Mouse (Mus musculus) left cerebral cortex, postnatal 25 days (tissue): Measurements from ENCODE around the gene Agl. TPM values are rescaled to one million over a fixed set of nuclear protein-coding genes. Genes with fewer than 3 reads are reported as not detected.

Experiments
- DNase-seq, 2 experiments: peaks; one replicate each; pipeline ENCODE4 v3.0.0; 2022; ENCODE audit warnings: low spot score in 2 of 2, mixed read lengths in 1 of 2
- intact Hi-C: fragments of 180-260 bp; cut with DNase I; formaldehyde crosslinking; loops from one replicate; pipeline ENCODE4 v1.15.1; 2025
- total RNA-seq, 2 experiments: library from RNA; stranded (reverse); gene quantifications; 2 replicates each; pipeline ENCODE4 v1.2.3; 2021

The Agl gene
- total RNA-seq, 2 experiments from 2014 or later = 23.7 to 24.6 TPM

DNA sequence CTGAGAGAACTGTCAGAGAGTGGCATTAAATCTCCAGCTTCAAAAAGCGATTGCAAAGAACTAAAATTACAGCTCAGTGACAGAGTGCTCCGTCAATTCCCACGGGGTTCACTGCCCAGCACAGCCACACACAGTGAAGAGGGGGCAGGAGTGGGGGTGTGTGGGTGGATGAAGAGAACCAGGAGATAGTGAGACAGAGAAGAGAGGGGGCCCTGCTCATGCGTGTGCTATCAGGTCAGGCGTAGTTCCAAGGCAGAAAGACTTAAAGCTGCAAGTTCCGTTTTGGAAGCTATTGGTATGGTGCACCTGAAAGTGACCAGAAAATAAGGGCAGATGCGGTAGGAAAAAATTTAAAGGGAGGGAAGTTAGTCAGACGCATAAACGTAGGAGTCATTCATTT, 97.0 kb downstream of the Agl start:
- intact Hi-C loops = no loop called here
- DNase-seq = no peak

DNA sequence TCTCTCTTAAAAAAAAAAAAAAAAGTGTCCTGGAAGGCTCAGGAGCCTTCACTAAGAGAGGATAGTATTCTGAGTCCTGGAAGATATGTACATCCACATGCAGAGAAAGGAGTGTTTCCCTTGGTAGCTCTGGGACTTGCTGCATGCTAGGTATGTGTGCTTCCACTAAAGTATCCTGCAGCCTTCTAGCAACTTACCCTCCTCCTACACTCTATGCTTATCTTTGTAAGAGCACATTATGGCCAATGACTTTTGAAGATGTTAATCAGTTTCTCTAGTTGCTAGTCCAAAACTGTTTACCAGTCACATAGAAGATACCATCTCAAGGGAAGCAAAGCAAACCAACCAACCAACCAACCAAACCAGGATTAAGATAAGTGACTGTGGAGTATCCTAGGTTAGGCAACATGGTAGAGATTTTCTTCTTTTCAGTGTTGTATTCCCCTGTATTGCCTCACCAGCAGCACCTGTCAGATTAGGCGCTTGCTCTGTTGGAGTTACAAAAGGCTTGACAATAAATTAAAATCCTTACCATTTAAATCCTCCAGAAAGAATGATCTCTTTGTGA, 102.2 kb downstream of the Agl start:
- no peak for DNase-seq
- intact Hi-C loops = no loop called here

DNA sequence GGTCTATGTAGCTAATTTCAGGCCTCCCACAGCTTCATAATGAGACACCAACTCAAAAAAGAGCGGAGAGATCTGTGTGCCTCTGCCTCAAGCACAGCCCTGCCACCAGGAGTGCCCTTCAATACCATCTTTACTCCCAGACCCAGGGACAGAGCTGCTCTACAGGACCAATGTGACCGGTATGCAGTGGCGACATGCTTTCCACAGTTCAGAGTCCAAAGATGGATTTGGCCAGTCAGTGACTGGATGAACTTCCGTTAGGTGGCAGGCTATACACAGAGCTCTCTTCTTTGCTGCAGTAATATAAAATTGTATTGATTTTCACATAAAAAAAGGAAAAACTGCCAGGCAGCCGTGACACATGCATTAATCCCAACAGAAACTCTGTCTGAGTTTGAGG, 104.1 kb downstream of the Agl start:
- DNase-seq = no peak
- intact Hi-C loops = no loop called here

DNA sequence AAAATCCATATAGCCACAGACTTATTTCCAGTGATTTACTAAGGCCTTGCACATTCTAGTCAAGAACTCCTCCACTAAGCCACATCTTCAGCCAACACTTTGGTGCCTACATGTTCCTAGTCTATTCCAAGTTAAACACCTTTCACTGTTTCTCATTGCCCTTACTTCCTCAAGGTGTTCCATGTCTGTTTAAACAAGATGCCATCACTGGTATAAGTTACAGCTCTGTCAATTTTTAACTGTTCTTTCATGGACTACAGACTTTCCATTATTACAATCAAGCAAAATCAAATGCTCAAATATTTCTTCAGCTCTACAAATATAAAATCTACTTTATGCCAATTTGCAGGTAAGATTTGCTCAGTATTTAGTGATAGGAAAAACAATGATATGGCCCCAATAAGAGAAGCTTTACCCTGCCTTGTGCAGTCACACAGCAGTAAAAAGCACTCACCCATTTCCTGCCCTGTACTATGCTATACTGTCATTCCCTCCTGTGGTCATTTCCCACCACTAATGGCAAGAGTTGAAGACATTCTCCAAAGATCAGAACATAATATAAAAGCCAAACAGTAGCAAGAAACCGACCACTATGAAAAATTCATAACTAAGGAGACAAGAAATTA, 105.2 kb downstream of the Agl start:
- intact Hi-C loops = no loop called here
- no peak for DNase-seq

DNA sequence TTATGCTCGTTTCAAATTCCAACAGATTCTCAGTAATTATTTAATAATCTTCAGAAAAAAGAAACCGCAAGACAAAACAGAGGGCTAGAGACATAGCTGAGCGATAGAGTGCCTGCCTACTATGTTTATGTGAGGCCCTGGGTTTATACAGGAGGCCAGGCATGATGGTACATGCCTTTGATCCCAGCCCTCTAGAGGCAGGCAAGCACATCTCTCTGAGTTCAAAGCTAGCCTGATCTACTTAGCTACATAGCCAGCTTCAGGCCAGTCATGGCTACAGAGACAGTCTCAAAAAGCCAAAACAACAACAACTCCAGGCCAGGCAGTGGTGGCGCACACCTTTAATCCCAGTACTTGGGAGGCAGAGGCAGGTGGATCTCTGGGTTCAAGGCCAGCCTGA, 106.4 kb downstream of the Agl start:
- intact Hi-C loops = no loop called here
- DNase-seq = no peak

DNA sequence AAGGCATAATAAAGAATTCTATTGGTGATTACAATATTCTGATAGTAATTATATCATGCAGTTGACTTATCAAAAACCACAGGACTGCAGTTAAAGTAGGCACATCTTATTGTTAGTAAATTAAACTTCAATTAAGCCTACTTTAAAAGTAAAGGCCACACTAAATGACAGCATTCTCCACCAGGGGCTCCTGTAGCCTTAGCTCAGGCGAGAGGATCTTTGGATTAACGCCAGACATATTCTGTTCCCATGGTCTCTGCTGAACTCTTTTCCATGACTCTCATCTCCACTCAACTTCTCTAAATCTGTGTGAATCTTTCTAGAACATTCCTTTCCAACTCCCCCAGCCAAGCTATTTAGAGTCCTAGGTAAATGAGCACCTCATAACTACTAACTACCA, 109.2 kb downstream of the Agl start:
- DNase-seq = no peak
- intact Hi-C loops = no loop called here

DNA sequence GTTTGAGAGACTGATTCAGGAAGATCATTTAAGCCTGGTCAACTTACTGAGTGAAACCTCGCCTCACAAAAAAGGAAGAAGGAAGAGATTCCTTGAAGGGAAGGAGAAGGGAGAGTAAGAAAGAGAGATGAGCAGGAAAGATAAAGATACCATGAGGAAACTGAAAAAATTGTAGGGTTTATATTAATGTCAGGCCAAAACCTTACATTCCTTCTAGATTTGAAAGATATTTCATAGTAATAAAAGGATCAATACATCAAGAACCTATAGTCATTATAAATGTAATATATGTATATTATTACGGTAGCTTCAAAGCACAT, 112.3 kb downstream of the Agl start:
- DNase-seq = no peak
- intact Hi-C loops = no loop called here

DNA sequence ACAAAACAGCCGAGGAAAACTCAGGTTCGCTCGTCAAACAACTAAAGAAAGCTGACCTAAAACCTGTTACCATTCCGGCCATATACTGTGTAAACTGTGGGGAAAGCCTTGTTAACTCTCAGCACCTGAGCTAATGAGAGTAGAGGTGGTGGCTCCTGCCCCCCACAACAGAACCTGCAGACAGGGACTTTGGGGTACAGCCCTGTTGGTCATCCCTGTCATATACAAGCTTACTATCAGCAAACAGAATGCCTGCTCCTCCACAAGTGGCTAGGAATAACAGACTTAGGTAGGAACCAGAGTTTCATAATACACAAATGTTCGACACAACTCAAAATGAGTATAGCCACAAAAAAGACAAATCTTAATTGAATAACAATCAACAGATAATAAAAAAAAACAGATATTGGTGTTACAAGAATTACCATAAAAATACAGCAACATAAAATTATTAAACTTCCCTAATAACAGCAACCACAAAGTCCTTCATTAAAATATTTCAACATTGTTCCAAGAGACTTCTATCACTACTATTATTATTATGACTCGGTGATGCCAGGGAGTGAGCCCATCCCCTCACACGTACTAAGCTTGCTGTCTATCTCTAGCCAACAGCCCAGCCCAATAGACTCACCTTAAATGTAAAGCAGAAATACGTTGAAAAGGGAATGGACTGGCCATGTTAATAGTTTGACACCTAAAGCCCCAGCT, 112.9 kb downstream of the Agl start:
- DNase-seq = no peak
- intact Hi-C loops = no loop called here

DNA sequence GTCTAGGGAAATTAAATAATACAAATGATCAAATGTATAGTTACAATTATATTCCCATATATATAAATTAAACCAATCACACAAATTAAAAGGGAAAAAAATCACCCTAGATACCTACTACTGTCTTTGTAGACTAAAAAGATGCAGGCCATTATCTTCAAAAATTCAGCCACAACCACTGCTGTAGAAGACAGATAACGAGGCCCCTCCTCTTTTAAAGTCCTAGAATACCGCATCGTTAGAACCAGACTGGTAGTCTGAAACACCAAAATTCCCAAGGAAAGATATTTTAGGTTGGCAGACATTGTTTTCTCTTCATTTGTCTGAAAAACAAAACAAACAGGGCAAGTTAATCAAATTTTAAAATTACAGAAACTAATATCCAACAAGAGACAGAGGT, 113.7 kb downstream of the Agl start:
- no peak for DNase-seq
- intact Hi-C loops = no loop called here

Other genes with a start within 250 kb of the Agl start
- gene Lrrc39, start 245.2 kb downstream of the Agl start, total RNA-seq = under 1 TPM in 1 of 2 experiments, not detected in 1; 0.14 TPM
- gene Sass6, start 213.2 kb downstream of the Agl start, total RNA-seq = 1 to 10 TPM; 5.4 to 9.0 TPM
- gene Trmt13, start 193.6 kb downstream of the Agl start, total RNA-seq = 10 to 100 TPM; 13.5 to 16.4 TPM
- gene Mfsd14a, start 145.5 kb downstream of the Agl start, total RNA-seq = 10 to 100 TPM; 61.6 to 62.4 TPM
- not detected for gene Gm43191, start 126.9 kb downstream of the Agl start, total RNA-seq
- gene Slc35a3, start 95.3 kb downstream of the Agl start, total RNA-seq = 10 to 100 TPM; 13.1 to 14.5 TPM
- 1 to 10 TPM in 1 of 2 experiments, under 1 TPM in 1; 0.78 to 1.8 TPM for gene Frrs1, start 51.3 kb upstream of the Agl start, total RNA-seq
- not detected for gene 4930455H04Rik, start 160.1 kb upstream of the Agl start, total RNA-seq
- 10 to 100 TPM; 21.9 to 27.1 TPM for gene Palmd, start 160.8 kb upstream of the Agl start, total RNA-seq